Mouse (Mus musculus): ENCODE measurements around the gene Cmas. TPM values are rescaled to one million over a fixed set of nuclear protein-coding genes. Genes with fewer than 3 reads are reported as not detected.

The Cmas gene
- polyA plus RNA-seq, 1 experiment from 2014 or later = 57.4 TPM

DNA sequence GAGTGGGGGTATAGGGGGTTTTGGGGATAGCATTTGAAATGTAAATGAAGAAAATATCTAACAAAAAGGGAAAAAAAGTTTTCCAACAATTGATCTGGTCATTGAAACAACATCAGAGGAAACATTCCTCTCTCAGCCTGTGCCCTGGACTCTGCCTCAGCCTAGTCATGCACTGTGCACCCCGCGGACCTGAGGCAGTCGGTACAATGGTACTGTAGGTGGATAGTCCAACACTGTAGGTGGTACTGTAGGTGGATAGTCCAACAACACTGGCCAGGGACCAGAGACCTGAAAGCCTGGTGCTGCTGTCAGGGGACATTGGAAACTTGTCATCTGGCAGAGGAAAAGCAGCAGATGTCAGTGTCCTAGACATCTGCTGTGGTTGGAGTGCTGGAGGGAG lies 13.4 kb downstream of the Cmas start:
- Histone ChIP-seq H3K36me3 (ENCODE audit: inconsistent target) (peaks cover 95% of the 10 kb centered on the region), H3K79me2 (ENCODE audit: inconsistent target) (no peaks in the 10 kb centered on the region), H3K4me3 (ENCODE audit: inconsistent target) (no peak overlapping the region), H3K27ac (no peak overlapping the region)
- 100% methylated on average over 3 of the region's 3 CpGs for WGBS (ENCODE audit: missing documents)

DNA sequence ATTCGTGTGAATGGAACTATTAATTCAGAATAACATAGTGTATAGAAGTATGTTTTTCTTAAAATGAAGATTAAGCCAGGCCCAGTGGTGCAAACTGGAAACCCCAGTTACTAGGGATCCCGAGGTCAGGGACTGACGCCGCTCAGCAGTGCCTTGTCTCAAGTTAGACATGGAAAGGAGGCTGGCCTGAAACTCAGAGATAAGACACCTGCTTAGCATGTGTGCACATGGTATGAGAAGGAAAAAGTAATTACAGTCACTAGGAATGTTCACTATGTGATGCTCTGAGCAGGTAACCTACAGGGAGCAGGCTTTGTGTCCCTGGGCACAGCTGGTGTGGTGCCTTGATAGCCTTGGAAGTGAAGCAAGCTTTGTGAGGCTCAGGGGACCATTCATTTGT lies 15.2 kb downstream of the Cmas start:
- H3K79me2 ChIP-seq (ENCODE audit: inconsistent target) = no peaks in the 10 kb centered on the region
- no peak overlapping the region for H3K4me3 ChIP-seq (ENCODE audit: inconsistent target)
- WGBS (ENCODE audit: missing documents) = 95% methylated on average over 4 of the region's 4 CpGs
- H3K36me3 ChIP-seq (ENCODE audit: inconsistent target) = peaks cover 83% of the 10 kb centered on the region
- no peak overlapping the region for H3K27ac ChIP-seq

DNA sequence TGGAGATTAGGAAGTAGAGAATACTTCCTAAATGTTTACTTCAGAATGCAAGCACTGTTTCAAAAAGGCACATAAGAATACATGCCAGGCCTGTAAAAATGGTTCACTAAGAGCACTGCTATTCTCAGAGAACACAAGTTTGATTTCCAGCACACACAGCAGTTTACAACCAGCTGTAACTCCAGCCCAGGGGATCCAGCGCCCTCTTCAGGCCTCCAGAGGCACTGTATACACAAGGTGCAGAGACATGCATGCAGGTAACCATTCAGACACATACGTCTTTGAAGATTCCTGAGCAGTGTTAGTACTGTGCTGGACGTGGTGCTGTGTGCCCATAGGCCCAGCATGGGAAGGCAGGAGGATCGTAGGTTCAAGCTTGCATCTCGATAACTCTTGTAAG lies 17.1 kb downstream of the Cmas start:
- 93% methylated on average over 5 of the region's 5 CpGs for WGBS (ENCODE audit: missing documents)
- no peak overlapping the region for H3K27ac ChIP-seq
- H3K79me2 ChIP-seq (ENCODE audit: inconsistent target) = no peaks in the 10 kb centered on the region
- peaks cover 65% of the 10 kb centered on the region for H3K36me3 ChIP-seq (ENCODE audit: inconsistent target)
- no peak overlapping the region for H3K4me3 ChIP-seq (ENCODE audit: inconsistent target)

DNA sequence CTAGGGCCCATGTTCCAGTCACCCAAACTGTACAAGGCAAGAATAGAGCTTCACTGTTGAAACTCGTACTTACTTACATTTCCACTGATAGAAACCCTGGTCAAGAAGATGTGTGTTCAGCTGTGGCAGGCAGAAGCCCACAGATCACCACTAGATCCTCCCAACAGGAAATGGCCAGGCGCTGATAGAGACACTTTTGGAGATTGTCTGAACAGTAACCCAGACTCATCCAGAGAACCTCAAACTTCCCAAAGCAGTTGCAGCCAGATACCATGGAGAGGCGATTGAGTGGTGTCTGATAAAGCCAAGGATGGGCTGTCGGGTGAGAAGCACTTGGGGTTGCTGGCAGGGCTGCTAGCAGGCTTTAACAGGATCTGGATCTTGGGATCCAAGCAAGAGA lies 20.4 kb downstream of the Cmas start:
- 39% methylated on average over 4 of the region's 4 CpGs for WGBS (ENCODE audit: missing documents)
- Histone ChIP-seq H3K36me3 (ENCODE audit: inconsistent target) (peaks cover 34% of the 10 kb centered on the region), H3K79me2 (ENCODE audit: inconsistent target) (no peaks in the 10 kb centered on the region), H3K27ac (no peak overlapping the region), H3K4me3 (ENCODE audit: inconsistent target) (no peak overlapping the region)

DNA sequence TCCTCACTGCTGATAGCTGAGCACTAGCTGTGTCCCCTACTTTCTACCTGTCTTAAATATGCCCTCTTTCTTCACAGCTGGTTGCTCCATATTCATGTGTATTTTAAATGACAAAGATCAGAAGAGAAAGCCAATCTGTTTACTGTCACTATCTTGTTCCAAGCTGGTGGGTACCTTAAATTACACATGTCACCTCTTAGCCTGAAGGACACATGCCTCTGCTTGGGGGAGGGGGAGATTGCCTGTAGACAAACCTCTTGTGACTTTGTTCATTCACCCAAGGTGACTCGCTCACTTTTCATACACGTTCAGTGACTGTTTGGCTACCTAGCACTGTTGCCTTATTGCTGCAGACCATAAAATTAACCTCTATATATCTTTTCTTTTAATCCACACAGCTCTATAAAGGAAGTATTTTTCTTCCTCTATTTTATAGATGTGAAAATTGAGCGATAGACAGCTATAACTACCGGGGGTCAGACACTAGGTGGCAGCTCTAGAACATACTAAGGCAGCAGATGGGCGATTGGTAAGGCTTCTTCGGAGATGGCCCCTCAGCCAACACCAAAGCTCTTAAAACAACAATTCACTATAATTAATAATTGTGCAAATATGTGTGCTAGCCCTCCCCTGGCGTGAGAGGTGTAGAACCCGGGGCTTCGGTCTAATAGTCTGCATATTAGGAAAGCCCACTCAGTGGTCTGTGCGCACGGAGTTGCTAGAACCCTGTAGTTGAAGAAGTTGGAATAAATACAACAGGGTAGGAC lies 22.7 kb downstream of the Cmas start:
- H3K36me3 ChIP-seq (ENCODE audit: inconsistent target) = peaks cover 11% of the 10 kb centered on the region; the same call in 1 of the 2 replicates
- H3K79me2 ChIP-seq (ENCODE audit: inconsistent target) = no peaks in the 10 kb centered on the region
- H3K27ac ChIP-seq = no peak overlapping the region
- no peak overlapping the region for H3K4me3 ChIP-seq (ENCODE audit: inconsistent target)
- WGBS (ENCODE audit: missing documents) = 43% methylated on average over 11 of the region's 11 CpGs

DNA sequence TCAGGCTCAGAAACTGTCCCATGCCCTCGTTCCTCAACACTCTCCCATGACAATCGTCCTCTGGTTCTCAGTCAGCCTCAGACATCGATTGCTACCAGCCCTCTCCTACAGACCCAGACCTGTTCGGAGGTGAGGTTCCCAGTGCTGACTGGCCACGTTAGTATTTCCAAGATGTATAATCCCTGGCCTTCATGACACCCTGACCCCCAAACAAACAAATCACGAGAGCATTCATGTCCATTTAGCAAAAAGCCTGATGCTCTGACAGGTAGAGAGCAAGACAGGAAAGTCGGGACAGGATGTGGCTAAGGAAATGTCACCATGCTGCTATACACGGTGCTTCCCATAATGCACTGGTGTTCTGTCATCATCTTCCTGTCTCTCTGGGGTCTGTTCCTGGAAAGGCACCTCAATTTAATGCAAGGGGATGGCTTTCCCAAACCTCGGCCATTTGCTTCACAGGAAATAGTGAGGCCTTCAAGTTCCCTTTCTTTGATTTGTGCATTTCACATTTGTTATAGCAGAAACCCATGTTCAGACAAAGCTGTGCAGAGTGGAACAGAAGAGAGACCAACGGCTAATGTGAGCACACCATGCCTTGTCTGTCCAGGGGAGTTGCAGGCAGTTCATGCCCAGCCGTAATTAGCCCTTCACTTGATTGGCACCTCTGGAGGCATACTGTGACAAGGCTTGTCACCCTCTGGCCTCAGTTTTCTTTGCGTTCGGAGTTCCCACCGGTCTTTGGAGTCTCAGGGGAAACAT lies 23.5 kb downstream of the Cmas start:
- no peak overlapping the region for H3K27ac ChIP-seq
- H3K79me2 ChIP-seq (ENCODE audit: inconsistent target) = no peaks in the 10 kb centered on the region
- 0 out of 2 replicates have a peak, but pooled peaks cover 4% of the 10 kb centered on the region for H3K36me3 ChIP-seq (ENCODE audit: inconsistent target)
- 52% methylated on average over 14 of the region's 14 CpGs for WGBS (ENCODE audit: missing documents)
- H3K4me3 ChIP-seq (ENCODE audit: inconsistent target) = no peak overlapping the region

DNA sequence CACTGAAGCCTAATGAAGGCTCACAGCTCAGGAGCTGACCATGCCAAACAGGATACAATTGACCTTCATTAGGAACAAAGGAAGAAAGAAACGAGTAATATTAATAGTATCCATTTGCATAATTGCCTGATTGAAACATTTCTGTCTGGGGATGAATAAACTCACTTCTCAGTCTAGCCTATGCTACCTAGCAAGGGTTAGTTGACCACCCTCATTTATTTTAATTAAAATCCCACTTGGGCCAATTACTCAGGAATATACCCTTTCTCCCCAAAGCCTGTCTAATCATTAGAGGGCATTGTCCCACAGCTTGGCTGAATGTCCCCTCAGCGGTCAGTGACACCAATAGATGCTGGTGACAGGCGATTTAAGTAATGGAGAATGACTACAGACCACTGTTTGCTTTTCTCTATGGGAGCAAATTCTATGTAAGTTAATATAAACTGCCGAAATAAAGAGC lies 24.1 kb downstream of the Cmas start:
- Histone ChIP-seq H3K36me3 (ENCODE audit: inconsistent target) (no peaks in the 10 kb centered on the region), H3K4me3 (ENCODE audit: inconsistent target) (no peak overlapping the region), H3K27ac (no peak overlapping the region), H3K79me2 (ENCODE audit: inconsistent target) (no peaks in the 10 kb centered on the region)
- 91% methylated on average over 4 of the region's 4 CpGs for WGBS (ENCODE audit: missing documents)

DNA sequence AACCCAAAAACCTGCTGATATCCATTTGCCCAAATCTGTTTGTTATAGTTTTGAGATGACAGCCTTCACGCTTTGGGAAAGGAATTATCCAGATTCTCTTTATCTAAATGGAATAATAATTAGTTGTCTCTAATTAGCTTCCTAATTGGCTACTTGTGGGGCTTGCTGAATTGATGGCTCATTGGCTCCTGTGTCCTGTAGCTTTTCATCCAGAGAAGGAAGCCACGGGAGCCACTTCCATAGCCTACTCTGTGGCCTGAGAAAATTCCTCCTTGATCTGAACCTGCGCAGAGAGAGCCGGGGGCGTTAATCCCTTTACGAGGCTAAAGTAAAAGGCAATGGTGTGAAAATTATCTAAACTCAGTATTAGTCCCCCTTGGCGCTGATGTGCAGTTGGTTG lies 24.8 kb downstream of the Cmas start:
- no peaks in the 10 kb centered on the region for H3K79me2 ChIP-seq (ENCODE audit: inconsistent target)
- no peak overlapping the region for H3K27ac ChIP-seq
- WGBS (ENCODE audit: missing documents) = 97% methylated on average over 7 of the region's 7 CpGs
- H3K4me3 ChIP-seq (ENCODE audit: inconsistent target) = no peak overlapping the region
- no peaks in the 10 kb centered on the region for H3K36me3 ChIP-seq (ENCODE audit: inconsistent target)

DNA sequence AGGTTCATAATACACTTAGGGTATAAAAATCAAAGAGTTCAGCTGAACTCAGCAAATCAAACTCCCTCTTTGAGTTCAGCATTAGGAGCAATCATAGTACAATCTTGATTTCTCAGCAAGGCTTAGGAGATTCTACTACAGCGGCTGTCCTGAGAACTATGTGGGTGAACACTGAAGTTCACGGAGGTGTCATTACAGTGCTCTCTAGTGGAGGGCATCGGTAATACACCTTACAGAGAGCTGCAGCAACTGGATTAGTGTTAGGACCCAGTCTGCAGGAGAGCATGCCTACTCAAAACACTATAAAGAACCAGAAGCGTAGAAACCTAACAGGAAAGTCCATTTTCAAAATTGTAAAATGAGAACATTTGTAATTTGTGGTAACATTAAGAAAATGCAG lies 28.9 kb downstream of the Cmas start:
- 13% methylated on average over 4 of the region's 4 CpGs for WGBS (ENCODE audit: missing documents)
- no peak overlapping the region for H3K27ac ChIP-seq
- H3K79me2 ChIP-seq (ENCODE audit: inconsistent target) = no peaks in the 10 kb centered on the region
- no peaks in the 10 kb centered on the region for H3K36me3 ChIP-seq (ENCODE audit: inconsistent target)
- no peak overlapping the region for H3K4me3 ChIP-seq (ENCODE audit: inconsistent target)

DNA sequence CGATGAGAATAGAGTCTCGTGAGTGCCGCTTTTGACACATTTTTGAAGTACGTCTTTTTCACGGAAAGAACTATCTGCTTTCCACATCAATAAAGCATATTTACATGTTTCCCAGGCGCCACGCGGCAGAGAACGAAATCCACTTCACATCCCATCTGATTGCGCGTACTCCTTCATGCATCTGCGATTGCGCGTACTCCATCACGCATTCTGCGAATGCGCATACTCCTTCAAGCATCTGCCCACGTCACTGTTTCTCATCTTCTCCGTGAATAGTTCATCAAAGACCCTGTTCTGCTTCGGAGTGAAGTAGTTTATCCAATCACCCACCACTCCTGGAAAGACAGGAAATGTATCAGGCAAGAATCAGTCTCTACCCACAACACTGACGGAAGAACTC lies 29.6 kb downstream of the Cmas start:
- H3K79me2 ChIP-seq (ENCODE audit: inconsistent target) = no peaks in the 10 kb centered on the region
- H3K4me3 ChIP-seq (ENCODE audit: inconsistent target) = no peak overlapping the region
- 87% methylated on average over 21 of the region's 21 CpGs for WGBS (ENCODE audit: missing documents)
- no peak overlapping the region for H3K27ac ChIP-seq
- H3K36me3 ChIP-seq (ENCODE audit: inconsistent target) = no peaks in the 10 kb centered on the region

DNA sequence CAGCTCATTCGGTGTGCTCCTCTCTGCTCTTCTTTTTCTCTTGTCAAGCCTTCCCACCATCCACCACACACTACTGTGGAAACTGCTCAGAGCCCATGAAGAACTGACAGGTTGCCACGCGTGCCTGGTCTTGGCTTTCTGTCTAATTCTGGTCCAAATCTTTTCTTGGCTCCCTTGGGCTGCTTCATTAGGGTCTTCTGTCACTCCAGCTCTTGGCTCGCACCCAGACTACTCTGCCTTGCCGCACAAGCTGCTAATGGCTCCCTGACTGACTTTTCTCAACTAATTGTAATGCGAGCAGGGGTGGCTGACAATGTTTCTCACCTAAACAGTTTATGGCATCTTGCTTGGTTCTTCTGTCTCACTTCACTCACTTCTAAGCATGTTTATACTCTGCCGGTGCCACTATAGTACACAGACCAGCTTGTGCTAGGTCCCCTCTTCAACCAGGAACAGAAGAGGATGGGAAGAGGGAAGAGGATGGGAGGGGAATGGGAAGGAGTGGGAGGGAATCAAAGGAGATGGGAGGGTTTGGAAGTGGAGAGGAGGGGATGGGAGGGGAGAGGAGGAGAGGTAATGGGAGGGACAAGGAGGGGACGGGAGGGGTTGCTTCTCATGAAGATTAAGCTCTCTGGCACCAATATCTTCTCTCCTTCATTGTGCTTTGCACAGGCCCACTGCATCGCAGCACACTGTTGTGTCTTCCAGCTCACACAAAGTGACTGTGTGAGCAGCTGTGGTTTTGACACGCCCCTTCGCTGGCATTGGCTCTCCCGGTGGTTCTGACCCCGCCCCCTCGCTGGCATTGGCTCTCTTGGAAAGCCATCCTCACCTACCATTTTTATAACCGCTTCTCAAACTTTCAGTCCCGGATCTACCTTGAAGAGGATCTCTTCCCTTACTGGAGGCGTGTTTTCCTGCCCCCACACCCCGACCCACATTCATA lies 31.8 kb downstream of the Cmas start:
- no peak overlapping the region for H3K27ac ChIP-seq
- H3K36me3 ChIP-seq (ENCODE audit: inconsistent target) = no peaks in the 10 kb centered on the region
- no peaks in the 10 kb centered on the region for H3K79me2 ChIP-seq (ENCODE audit: inconsistent target)
- 85% methylated on average over 17 of the region's 18 CpGs for WGBS (ENCODE audit: missing documents)
- no peak overlapping the region for H3K4me3 ChIP-seq (ENCODE audit: inconsistent target)

DNA sequence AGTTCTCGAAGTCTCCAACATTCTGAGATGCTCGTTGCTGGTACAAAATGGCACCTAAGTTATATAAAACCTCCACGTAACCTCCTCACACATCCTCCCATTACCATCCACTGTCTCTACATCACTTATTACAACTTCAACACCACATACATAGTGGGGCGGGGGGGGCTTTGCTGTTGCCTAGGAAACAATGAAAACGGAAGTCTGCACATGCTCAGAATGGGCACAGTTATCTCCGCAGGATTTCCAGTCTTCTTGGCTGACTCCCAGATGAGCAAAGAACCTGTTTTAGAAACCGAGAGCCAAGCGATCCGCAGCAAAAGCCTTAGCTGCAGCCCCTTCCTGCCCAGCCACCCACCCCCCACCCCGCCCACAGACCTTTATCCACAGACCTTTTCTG lies 33.2 kb downstream of the Cmas start:
- WGBS (ENCODE audit: missing documents) = 98% methylated on average over 10 of the region's 10 CpGs
- Histone ChIP-seq H3K79me2 (ENCODE audit: inconsistent target) (no peaks in the 10 kb centered on the region), H3K27ac (no peak overlapping the region), H3K4me3 (ENCODE audit: inconsistent target) (no peak overlapping the region), H3K36me3 (ENCODE audit: inconsistent target) (no peaks in the 10 kb centered on the region)

DNA sequence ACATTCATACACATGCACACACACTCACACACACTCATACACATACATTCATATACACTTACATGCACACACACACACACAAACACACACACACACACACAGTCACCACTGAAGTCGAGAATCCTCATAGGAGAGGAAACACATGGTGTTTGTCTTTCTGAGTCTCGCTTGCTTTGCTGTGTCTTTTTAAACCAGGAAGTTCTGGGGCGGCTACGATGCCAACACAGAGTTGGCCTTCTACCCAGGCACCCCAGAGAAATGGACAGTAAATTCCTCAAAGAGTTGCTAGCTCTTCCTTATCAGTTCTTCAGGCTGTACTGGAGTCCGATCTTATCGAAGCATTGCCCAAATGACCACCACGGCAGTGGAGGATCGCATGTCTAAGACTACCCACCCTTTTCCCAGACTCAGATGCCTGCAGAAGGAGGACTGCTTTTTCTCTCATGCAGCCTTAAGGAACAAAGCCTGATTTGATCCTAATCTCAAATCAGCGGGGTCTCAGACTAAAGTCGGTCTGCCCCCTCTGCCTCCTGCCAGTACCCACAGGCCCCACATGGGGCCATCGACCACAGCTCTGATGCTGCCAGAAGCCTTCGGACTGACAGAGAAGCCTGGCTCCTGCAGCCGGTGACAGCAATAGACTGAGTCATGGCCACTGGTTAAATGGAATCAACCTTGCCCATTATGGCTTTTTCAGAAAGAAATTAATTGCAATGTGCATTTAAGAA lies 35.9 kb downstream of the Cmas start:
- no peak overlapping the region for H3K27ac ChIP-seq
- no peak overlapping the region for H3K4me3 ChIP-seq (ENCODE audit: inconsistent target)
- H3K36me3 ChIP-seq (ENCODE audit: inconsistent target) = no peaks in the 10 kb centered on the region
- WGBS (ENCODE audit: missing documents) = 15% methylated on average over 13 of the region's 13 CpGs
- H3K79me2 ChIP-seq (ENCODE audit: inconsistent target) = no peaks in the 10 kb centered on the region

DNA sequence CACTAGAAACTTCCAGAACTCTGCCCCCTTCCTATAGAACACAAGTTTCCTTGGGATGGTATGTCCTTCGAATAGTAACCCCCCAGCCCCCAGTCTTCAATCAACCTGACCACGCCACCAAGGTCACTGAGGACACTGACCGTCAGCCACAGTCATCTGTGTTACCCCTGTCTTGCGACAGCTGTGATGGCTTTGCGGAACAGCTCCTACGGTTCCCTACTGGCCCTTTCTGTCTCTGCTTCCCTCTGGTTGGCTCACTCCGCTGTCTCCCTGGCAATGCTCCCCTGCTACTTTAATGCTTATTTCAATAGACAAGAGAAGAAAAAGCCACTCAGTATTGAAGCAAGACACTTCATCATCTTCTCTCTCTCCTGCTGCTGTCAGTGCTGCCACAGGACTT lies 37.0 kb downstream of the Cmas start:
- Histone ChIP-seq H3K27ac (no peak overlapping the region), H3K4me3 (ENCODE audit: inconsistent target) (no peak overlapping the region), H3K36me3 (ENCODE audit: inconsistent target) (no peaks in the 10 kb centered on the region), H3K79me2 (ENCODE audit: inconsistent target) (no peaks in the 10 kb centered on the region)
- 83% methylated on average over 7 of the region's 7 CpGs for WGBS (ENCODE audit: missing documents)
